Mouse (Mus musculus): ENCODE data around the gene Olfr51. TPM values are rescaled to one million over a fixed set of nuclear protein-coding genes. Genes with fewer than 3 reads are reported as not detected.
A peak's percentile ranks its signal among the peaks of the same experiment; 100 is the strongest.

Gene Olfr51
- total RNA-seq, 1 experiment: not detected

DNA sequence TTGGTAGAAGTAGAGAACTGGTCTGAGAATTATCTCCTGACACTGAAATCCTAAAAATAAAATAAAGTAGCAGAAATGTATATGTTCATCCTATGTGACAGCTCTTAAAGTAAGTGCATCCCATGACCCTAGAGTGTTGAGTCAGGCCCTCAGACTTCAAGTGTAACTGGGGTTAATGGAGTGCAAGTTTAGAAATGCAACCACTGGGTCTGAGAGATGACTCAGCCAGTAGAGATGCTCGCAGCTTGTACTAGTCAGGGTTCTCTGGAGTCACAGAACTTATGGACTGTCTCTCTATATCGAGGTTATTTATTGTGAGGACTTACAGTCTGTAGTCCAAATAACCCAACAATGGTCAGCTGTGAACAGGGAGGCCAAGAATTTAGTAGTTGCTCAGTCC is 48.3 kb downstream of the Olfr51 start:
- DNase-seq (ENCODE audit: low read depth, low spot score): no peak
- Histone ChIP-seq H3K4me1 (ENCODE audit: control insufficient read depth in 2 of 2, insufficient read depth in 2 of 2, low read length in 2 of 2, poor library complexity in 1 of 2) (no peaks in the 10 kb centered on the region), H3K36me3 (ENCODE audit: control insufficient read depth, insufficient read depth, low read length, poor library complexity, severe bottlenecking) (no peaks in the 10 kb centered on the region), H3K27ac (ENCODE audit: insufficient read depth, low read depth, low read length, poor library complexity, severe bottlenecking) (no peak overlapping the region), H3K4me3 (ENCODE audit: insufficient read depth in 1 of 2, low read depth in 1 of 2, low read length in 2 of 2, poor library complexity in 1 of 2, severe bottlenecking in 1 of 2) (no peak overlapping the region), H3K9me3 (ENCODE audit: control insufficient read depth, insufficient read depth, low read depth, low read length) (no peaks in the 10 kb centered on the region), H3K9ac (ENCODE audit: insufficient read depth, low read depth, low read length, poor library complexity, severe bottlenecking) (no peak overlapping the region)
- in situ Hi-C loops (cut with MboI; ENCODE audit: low sequenced_read_pairs in 2 of 2, unreplicated experiment in 2 of 2): loop anchor here in 1 of 2 experiments (5.0 kb wide), 1 partner anchor 109 kb away; the partner anchor contains the start of gene 4933414I15Rik
- no peak for TF ChIP-seq HCFC1 (IDR thresholded peaks at IDR 0.05; ENCODE audit: borderline replicate concordance, insufficient read depth, low read length)

DNA sequence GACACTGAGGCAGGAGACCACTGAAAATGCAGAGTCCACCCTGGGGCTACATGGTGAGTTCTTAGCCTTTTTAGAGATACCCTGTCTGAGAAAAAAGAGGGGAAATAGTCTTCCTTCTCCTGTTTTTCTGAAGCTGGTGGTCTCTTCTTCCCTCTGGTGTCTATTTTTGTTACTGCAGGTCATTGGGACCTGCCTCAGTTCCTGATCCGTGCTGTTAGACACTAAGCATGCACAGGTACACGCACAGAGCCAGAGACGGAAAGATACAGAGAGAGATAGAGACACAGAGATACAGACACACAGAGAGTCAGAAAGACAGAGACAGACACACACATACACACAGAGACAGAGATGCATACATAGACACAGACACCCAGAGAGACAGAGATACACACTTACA is 49.8 kb downstream of the Olfr51 start:
- TF ChIP-seq CHD2 (IDR thresholded peaks at IDR 0.05; ENCODE audit: low read depth, low read length) (no peak), MAFK (IDR thresholded peaks at IDR 0.05; ENCODE audit: insufficient read depth, low read depth, low read length) (no peak), ZC3H11A (IDR thresholded peaks at IDR 0.05; ENCODE audit: borderline replicate concordance, low read depth, low read length) (peak; percentile 66; the same call in 1 of the 2 replicates), HCFC1 (IDR thresholded peaks at IDR 0.05; ENCODE audit: borderline replicate concordance, insufficient read depth, low read length) (no peak), ZNF384 (IDR thresholded peaks at IDR 0.05; ENCODE audit: low read depth, low read length) (no peak)
- H3K4me1 ChIP-seq (ENCODE audit: control insufficient read depth in 2 of 2, insufficient read depth in 2 of 2, low read length in 2 of 2, poor library complexity in 1 of 2): no peaks in the 10 kb centered on the region
- no peak overlapping the region for H3K27ac ChIP-seq (ENCODE audit: insufficient read depth, low read depth, low read length, poor library complexity, severe bottlenecking)
- no peak overlapping the region for H3K9ac ChIP-seq (ENCODE audit: insufficient read depth, low read depth, low read length, poor library complexity, severe bottlenecking)
- no peaks in the 10 kb centered on the region for H3K36me3 ChIP-seq (ENCODE audit: control insufficient read depth, insufficient read depth, low read length, poor library complexity, severe bottlenecking)
- in situ Hi-C loops (cut with MboI; ENCODE audit: low sequenced_read_pairs in 2 of 2, unreplicated experiment in 2 of 2): loop anchor here in 1 of 2 experiments (5.0 kb wide), 1 partner anchor 111 kb away; the partner anchor contains the start of gene 4933414I15Rik
- peak; percentile 41 for DNase-seq (ENCODE audit: low read depth, low spot score)
- no peaks in the 10 kb centered on the region for H3K9me3 ChIP-seq (ENCODE audit: control insufficient read depth, insufficient read depth, low read depth, low read length)
- no peak overlapping the region for H3K4me3 ChIP-seq (ENCODE audit: insufficient read depth in 1 of 2, low read depth in 1 of 2, low read length in 2 of 2, poor library complexity in 1 of 2, severe bottlenecking in 1 of 2)

DNA sequence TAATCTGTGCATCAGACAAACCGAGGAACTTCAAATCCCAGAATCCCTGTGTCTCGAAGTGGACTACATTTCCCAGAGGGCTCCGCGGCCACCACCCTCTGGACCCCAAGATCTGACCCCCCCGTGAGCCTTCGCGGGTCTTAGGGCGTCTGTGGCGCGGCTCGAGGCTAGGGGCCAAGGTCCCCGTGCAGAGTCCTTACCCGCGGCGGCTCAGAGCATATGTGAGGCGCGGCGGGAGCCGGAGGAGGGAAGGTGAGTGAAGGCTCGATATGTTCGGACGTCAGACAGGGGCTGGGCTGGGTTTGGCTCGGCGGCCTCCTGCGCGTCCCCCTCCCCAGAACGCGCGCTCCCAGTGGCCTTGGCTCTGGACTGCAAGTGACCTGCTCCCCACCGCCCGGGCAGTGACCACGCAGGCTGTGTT is 55.8 kb downstream of the Olfr51 start, which contains the start of gene Zfp354a:
Gene Zfp354a (plus strand): TSS at position 107 of the 421 bp plus-strand sequence.
- no peaks in the 10 kb centered on the region for H3K9me3 ChIP-seq (ENCODE audit: control insufficient read depth, insufficient read depth, low read depth, low read length)
- peak within 1 kb of the TSS; percentile 67 for H3K9ac ChIP-seq (ENCODE audit: insufficient read depth, low read depth, low read length, poor library complexity, severe bottlenecking)
- H3K4me1 ChIP-seq (ENCODE audit: control insufficient read depth in 2 of 2, insufficient read depth in 2 of 2, low read length in 2 of 2, poor library complexity in 1 of 2): no peaks in the 10 kb centered on the region
- in situ Hi-C loops (cut with MboI; ENCODE audit: low sequenced_read_pairs in 2 of 2, unreplicated experiment in 2 of 2): no loop called here
- TF ChIP-seq HCFC1 (IDR thresholded peaks at IDR 0.05; ENCODE audit: borderline replicate concordance, insufficient read depth, low read length): peak; percentile 97
- no peak for TF ChIP-seq MAFK (IDR thresholded peaks at IDR 0.05; ENCODE audit: insufficient read depth, low read depth, low read length)
- peak within 1 kb of the TSS; percentile 82 to 97 for H3K4me3 ChIP-seq (ENCODE audit: insufficient read depth in 1 of 2, low read depth in 1 of 2, low read length in 2 of 2, poor library complexity in 1 of 2, severe bottlenecking in 1 of 2)
- no peak within 1 kb of the TSS for H3K27ac ChIP-seq (ENCODE audit: insufficient read depth, low read depth, low read length, poor library complexity, severe bottlenecking)
- H3K36me3 ChIP-seq (ENCODE audit: control insufficient read depth, insufficient read depth, low read length, poor library complexity, severe bottlenecking): peaks cover 4% of the 10 kb centered on the region; the same call in 1 of the 2 replicates
- DNase-seq (ENCODE audit: low read depth, low spot score): peak; percentile 31

Other genes starting within 250 kb of the Olfr51 start
- gene Zfp354c, start 175.9 kb upstream of the Olfr51 start, total RNA-seq (2012; rRNA removed): 11.0 and 13.0 TPM in 2 replicates
- gene Zfp879, start 162.0 kb upstream of the Olfr51 start, total RNA-seq (2012; rRNA removed): 0.45 and 0.48 TPM in 2 replicates
- 0.71 and 0.74 TPM in 2 replicates for gene Grm6, start 152.9 kb upstream of the Olfr51 start, total RNA-seq (2012; rRNA removed)
- gene Zfp454, start 115.9 kb upstream of the Olfr51 start, total RNA-seq (2012; rRNA removed): 2.7 and 3.3 TPM in 2 replicates
- gene Zfp2, start 87.4 kb upstream of the Olfr51 start, total RNA-seq (2012; rRNA removed): 6.1 and 6.3 TPM in 2 replicates
- gene Zfp354b, start 72.0 kb upstream of the Olfr51 start, total RNA-seq (2012; rRNA removed): 0.63 and 1.0 TPM in 2 replicates
- gene 4933414I15Rik, start 59.8 kb upstream of the Olfr51 start, total RNA-seq (2012; rRNA removed): not detected in 2 replicates
- not detected in 2 replicates for gene Prop1, start 49.8 kb upstream of the Olfr51 start, total RNA-seq (2012; rRNA removed)
- gene Olfr1378, start 37.1 kb upstream of the Olfr51 start, total RNA-seq (2012; rRNA removed): not detected in 2 replicates
- gene Olfr1377, start 21.6 kb upstream of the Olfr51 start, total RNA-seq (2012; rRNA removed): not detected in 2 replicates
- not detected in 2 replicates for gene Olfr54, start 10.6 kb downstream of the Olfr51 start, total RNA-seq (2012; rRNA removed)
- not detected in 2 replicates for gene Olfr1375, start 44.5 kb downstream of the Olfr51 start, total RNA-seq (2012; rRNA removed)
- 6.6 and 7.1 TPM in 2 replicates for gene Zfp354a, start 55.7 kb downstream of the Olfr51 start, total RNA-seq (2012; rRNA removed)
- gene Gm12569, start 216.9 kb downstream of the Olfr51 start, total RNA-seq (2012; rRNA removed): 8.0 and 13.0 TPM in 2 replicates